In the genomic region with DNA sequence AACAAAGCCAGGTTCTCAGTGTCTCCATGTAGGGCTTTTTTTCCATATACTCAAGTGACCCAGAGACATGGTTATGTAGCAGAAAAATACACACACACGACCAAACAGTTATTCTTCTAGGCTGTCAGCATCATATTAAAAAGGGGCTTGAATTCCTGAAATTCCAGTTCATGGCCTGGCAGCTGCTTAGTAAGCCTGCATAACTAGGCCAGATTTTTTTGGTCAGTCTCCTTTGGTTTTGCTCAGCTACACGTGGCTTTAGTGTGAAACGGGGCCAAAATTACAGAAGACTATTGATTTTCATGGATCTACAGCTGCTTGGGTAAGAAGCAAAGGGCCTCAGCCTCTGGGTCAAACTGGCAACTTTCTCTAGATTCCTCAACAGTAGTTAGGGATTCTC, we compare ENCODE assay signal across 22 mouse cellular contexts.
A peak's percentile ranks its signal among the peaks of the same experiment; 100 is the strongest.
DNase-seq lines count a peak whose midpoint lies in the region; ATAC-seq and TF ChIP-seq lines count a peak whose summit lies in the region.
"Had no signal": no experiment of that assay in that cellular context is flagged by ENCODE, and none has a peak within 500 bp of the region (broad histone marks: within the 10 kb centered on the region; RNA-seq: fewer than 3 reads in every experiment).

No protein-coding gene starts in this region.

- H3K9ac ChIP-seq in kidney, embryonic 14.5 days (ENCODE audit: low read depth, low read length), result no peak overlapping the region
- H3K9ac ChIP-seq in limb, embryonic 14.5 days (ENCODE audit: low read depth, low read length, severe bottlenecking), result no peak overlapping the region
- H3K9ac ChIP-seq: embryonic facial prominence, embryonic 13.5 days; hindbrain, embryonic 12.5 days; liver, embryonic 15.5 days had no signal

- no peak overlapping the region for H3K4me2 ChIP-seq in kidney, embryonic 14.5 days (replicated peaks; ENCODE audit: low read depth, low read length)
- H3K4me2 ChIP-seq in limb, embryonic 14.5 days (replicated peaks; ENCODE audit: low read depth, low read length, severe bottlenecking), result no peak overlapping the region
- H3K4me2 ChIP-seq: embryonic facial prominence, embryonic 13.5 days; heart, embryonic 11.5 days; hindbrain, embryonic 12.5 days; liver, embryonic 15.5 days had no signal

- no peaks in the 10 kb centered on the region for H3K36me3 ChIP-seq in kidney, embryonic 14.5 days (ENCODE audit: control insufficient read depth, insufficient read depth, low read length)
- H3K36me3 ChIP-seq in limb, embryonic 14.5 days (ENCODE audit: control insufficient read depth, insufficient read depth, low read length), result no peaks in the 10 kb centered on the region
- H3K36me3 ChIP-seq: embryonic facial prominence, embryonic 13.5 days; hindbrain, embryonic 12.5 days; liver, embryonic 15.5 days had no signal

- no peak for ATAC-seq in kidney, embryonic 14.5 days (ENCODE audit: low FRiP score, low TSS enrichment)
- ATAC-seq in limb, embryonic 14.5 days (ENCODE audit: low FRiP score, low read depth), result peak; percentile 75
- ATAC-seq: activated CD4-positive, CD25-positive, alpha-beta regulatory T cell, adult 4 months; forebrain, embryonic 16.5 days; lung, postnatal 0 days had no signal

- H3K27me3 ChIP-seq in kidney, embryonic 14.5 days (ENCODE audit: control insufficient read depth, insufficient read depth, low read length), result no peaks in the 10 kb centered on the region
- no peaks in the 10 kb centered on the region for H3K27me3 ChIP-seq in limb, embryonic 14.5 days (ENCODE audit: control insufficient read depth, insufficient read depth, low read length)
- H3K27me3 ChIP-seq: embryonic facial prominence, embryonic 13.5 days; hindbrain, embryonic 12.5 days; liver, embryonic 15.5 days; megakaryocyte, embryonic 14.5 days had no signal

- WGBS in kidney, embryonic 14.5 days, result 52% methylated on average over 3 of the region's 3 CpGs
- 16% methylated on average over 3 of the region's 3 CpGs for WGBS in limb, embryonic 14.5 days

- H3K27ac ChIP-seq in kidney, embryonic 14.5 days (ENCODE audit: low read depth, low read length), result no peak overlapping the region
- no peak overlapping the region for H3K27ac ChIP-seq in limb, embryonic 14.5 days (replicated peaks; ENCODE audit: low read depth, low read length)
- H3K27ac ChIP-seq: embryonic facial prominence, embryonic 13.5 days; hindbrain, embryonic 12.5 days; layer of hippocampus, adult 2 months; liver, embryonic 15.5 days had no signal

- peak; percentile 19 for DNase-seq in kidney, postnatal 10 days
- peak; percentile 93 for DNase-seq in Muller cell, postnatal 12 days (ENCODE audit: inconsistent ontology term)
- peak; percentile 30 for DNase-seq in embryo, embryonic 10.5 days (ENCODE audit: low spot score)
- peak; percentile 64 for DNase-seq in limb, embryonic 14.5 days (ENCODE audit: low spot score)
- DNase-seq in urinary bladder, postnatal 4 days (ENCODE audit: low spot score in 2 of 2), result no peak
- DNase-seq in adrenal gland, adult 8-10 months, result no peak
- DNase-seq in layer of hippocampus, postnatal 10 days (ENCODE audit: low spot score in 2 of 2), result no peak
- DNase-seq: adrenal gland, postnatal 25 days; cerebellum, adult 11-12 months; cerebellum, postnatal 25 days; gastrocnemius, postnatal 36 days; thymus, postnatal 25 days had no signal

- TF ChIP-seq POLR2A in limb, embryonic 14.5 days (IDR thresholded peaks at IDR 0.05; ENCODE audit: borderline replicate concordance, extremely low read depth, insufficient read depth, insufficient read length), result no peak

- no peak overlapping the region for H3K4me3 ChIP-seq in kidney, embryonic 14.5 days (ENCODE audit: low read length)
- no peak overlapping the region for H3K4me3 ChIP-seq in limb, embryonic 14.5 days (replicated peaks; ENCODE audit: low read length)
- H3K4me3 ChIP-seq: embryonic facial prominence, embryonic 13.5 days; hindbrain, embryonic 12.5 days; layer of hippocampus, adult 2 months; liver, embryonic 15.5 days; megakaryocyte, embryonic 14.5 days had no signal

- H3K9me3 ChIP-seq in kidney, embryonic 14.5 days (ENCODE audit: control insufficient read depth, low read length), result no peaks in the 10 kb centered on the region
- no peaks in the 10 kb centered on the region for H3K9me3 ChIP-seq in limb, embryonic 14.5 days (ENCODE audit: control insufficient read depth, low read length)
- H3K9me3 ChIP-seq: embryonic facial prominence, embryonic 13.5 days; hindbrain, embryonic 12.5 days; liver, embryonic 15.5 days; megakaryocyte, embryonic 14.5 days had no signal

- H3K4me1 ChIP-seq in kidney, embryonic 14.5 days (ENCODE audit: control insufficient read depth, insufficient read depth, low read length), result no peaks in the 10 kb centered on the region
- no peaks in the 10 kb centered on the region for H3K4me1 ChIP-seq in limb, embryonic 14.5 days (ENCODE audit: control insufficient read depth, insufficient read depth, low read length)
- H3K4me1 ChIP-seq: embryonic facial prominence, embryonic 13.5 days; hindbrain, embryonic 12.5 days; liver, embryonic 15.5 days; megakaryocyte, embryonic 14.5 days had no signal

Comparison
In these comparisons a context has a peak if more than half of its experiments do, and no peak if none do; other contexts are left out.
1. DNase-seq: peak in kidney, postnatal 10 days (single experiment), Muller cell, postnatal 12 days (single experiment), embryo, embryonic 10.5 days (single experiment) and limb, embryonic 14.5 days (single experiment); none in urinary bladder, postnatal 4 days (0 of 2), adrenal gland, adult 8-10 months (single experiment) and layer of hippocampus, postnatal 10 days (0 of 2).